Mouse (Mus musculus) monocyte, adult 2 months (primary cell): ENCODE measurements around the gene Sh3pxd2a.

Experiments
- DNase-seq, 2 experiments: peaks; one replicate each; pipeline ENCODE4 v3.0.0; 2022; ENCODE audit warnings: low spot score in 2 of 2, low read depth in 1 of 2

Sh3pxd2a gene

GRCm38 (mm10) chr19:47464304-47465241, at the start of gene Sh3pxd2a:
TSS of gene Sh3pxd2a (minus strand) at chr19:47464401.
- DNase-seq, result no peak

DNA sequence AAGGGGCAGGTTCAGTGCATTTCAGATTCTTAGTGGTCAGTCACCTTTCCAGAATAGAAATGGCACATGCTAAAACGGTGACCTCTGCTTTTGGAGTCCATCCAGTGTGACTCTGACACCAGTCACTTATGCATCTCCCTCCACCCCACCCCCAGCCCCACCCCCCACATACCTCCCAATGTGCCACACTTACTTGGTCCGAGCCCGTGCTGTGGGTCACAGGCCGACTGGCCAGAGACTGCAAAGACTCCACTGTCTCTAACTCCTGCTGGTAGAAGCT, 49.4 kb upstream of the Sh3pxd2a start:
- no peak for DNase-seq

GRCm38 (mm10) chr19:47512794-47513617, 48.8 kb upstream of the Sh3pxd2a start:
- DNase-seq, result no peak

DNA sequence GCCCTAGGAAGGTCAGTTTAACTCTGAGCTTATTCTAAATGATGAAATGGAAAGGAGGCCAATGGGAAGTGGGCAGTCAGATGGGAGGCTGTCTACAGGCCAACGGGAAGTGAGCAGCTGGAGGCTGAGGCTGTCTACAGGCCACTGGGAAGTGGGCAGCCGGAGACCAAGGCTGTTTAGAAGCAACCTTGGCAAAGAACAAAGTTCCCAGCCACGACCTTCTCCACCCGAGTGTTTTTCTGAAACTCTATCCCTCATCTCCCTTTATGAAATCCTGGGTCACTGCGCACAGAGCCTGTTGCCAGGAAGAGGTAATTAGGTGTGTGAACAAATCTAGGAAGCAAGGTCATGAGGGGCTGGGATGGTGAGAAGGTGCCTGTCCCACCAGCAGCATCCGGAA, 47.8 kb upstream of the Sh3pxd2a start:
- peak in 1 of 2 experiments; percentile 37 for DNase-seq

- DNase-seq, result no peak
Measured at GRCm38 (mm10) chr19:47511294-47511675, 47.1 kb upstream of the Sh3pxd2a start.

DNA sequence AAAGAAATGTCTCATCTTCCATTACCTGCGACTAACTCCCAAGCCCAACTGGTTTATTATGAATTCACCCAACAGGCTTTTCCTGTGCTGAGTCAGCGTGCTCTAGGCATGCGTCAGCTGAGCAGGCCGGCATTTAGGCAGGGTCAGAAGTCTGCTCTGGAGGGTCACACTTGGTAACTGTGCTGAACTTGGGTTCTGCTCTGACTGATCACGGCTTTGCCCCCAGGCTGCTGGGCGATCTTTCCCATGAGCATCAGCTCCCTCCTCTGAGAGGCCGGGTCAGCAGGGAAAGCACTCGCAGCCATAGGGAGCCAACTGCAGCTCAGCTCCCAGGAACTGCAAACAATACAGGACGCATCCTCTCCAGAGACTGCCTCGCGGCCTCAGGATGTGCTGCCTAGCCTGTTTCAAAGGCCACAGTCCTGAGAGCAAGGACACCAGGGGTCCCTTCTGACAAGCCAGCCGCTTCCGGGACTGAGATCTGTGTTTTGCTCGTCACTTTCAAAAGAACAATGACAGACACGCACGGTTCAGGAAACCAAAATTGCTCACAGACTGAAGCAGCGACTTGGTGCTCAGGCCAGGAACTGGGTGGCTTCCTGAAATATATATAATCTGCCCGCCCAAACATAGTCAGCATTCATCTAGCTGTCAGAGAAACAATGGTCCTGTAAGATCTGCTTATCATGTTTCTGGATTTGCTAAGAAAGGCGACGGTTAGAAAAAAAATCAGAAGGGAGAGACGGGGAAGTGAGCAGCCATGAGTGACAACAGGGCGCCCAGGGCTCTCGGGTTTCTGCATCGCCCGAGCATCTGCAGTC, 46.5 kb upstream of the Sh3pxd2a start:
- no peak for DNase-seq

GRCm38 (mm10) chr19:47510135-47510472, 45.9 kb upstream of the Sh3pxd2a start:
- no peak for DNase-seq

DNA sequence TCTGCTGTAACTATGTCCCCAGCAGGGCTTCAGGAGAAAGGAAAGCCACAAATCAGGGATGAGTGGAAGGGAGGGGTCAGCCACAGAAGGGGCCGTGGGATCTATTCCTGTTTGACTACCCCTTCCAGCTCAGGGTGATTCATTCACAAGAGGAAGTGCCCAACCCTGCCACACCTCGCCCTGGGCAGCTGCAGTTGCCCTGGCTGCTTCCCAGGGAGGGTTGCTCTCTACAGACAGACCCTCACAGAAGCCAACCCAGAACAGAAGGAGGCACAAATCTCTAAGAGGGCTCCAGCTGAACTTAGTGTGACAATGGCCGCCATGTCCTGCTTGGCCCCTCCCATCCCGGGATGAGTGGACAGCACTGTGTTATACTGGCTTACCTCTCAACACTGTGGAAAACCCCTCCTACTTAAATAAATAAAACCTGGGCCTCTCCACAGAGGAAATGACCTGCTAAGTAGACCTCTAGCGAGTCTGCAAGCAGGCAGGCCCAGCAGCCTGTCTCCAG, 44.6 kb upstream of the Sh3pxd2a start:
- DNase-seq, result peak; percentile 61 to 84

DNA sequence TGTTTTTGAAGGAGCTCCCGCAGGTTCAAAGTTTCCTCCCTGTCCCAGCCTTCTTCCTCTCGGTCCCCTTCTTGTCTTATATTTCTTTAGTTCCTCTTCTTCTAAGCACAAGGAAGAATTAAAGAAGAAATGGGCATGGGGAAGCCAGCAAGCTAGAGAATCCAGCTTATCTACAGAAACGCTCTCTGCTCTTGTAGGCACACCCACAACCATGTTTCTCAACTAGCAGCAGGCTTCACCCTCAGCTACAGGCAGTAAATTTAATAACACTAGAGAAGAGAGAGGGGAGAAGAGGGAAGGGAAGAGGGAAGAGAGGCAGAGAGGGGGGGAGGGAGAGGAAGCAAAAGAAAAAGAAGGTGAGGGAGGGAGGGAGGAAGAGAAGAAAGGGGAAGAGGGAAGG, 44.0 kb upstream of the Sh3pxd2a start:
- DNase-seq, result no peak

DNA sequence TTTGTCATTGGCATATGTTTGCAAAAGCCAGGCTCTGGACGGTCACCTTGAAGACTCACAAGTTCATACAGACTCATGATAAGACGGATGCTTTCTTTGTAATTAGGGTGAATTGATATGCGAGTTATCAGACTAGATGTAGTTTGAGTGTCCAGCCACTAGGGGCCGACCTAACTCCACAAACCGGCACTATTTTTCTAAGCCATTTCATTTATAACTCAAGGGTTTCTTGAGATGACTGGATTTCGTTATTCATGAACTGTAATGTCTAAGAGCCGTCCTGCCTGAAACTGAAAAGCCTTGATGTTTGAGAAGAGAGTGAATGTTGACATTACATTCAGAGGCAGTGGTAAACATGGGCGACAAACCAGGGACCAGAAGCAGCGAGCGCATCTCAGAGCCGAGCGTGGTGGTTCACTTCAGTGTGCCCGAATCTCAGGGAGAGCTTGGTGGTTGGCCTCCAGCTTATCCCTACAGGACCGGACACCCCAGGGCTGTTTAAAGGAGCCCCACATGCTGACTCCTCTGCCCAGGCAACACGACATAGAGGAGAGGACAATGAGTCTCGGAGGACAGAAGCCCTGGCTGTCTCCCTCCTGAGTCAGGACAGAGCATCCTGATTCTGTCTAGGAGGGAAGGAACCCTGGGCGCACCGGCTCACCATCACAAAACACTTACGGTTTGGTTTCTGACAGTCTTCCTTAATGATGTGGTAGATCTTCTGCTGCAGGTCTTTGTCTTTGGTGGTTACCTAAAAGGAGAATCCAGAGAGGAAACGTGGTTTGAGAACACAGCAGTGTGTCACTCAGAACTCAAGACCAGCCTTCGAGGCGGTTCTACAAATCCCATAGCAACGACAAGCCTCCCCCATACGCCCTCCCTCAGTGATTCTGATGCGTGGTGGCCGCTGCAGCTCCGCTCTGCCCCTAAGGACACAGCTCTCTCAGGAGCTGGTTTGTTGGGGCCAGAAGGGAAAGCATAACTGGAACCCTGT, 43.2 kb upstream of the Sh3pxd2a start:
- peak in 1 of 2 experiments; percentile 59 for DNase-seq

- DNase-seq, result no peak
Measured at GRCm38 (mm10) chr19:47503625-47504024, 39.4 kb upstream of the Sh3pxd2a start.

- no peak for DNase-seq
Measured at GRCm38 (mm10) chr19:47502563-47502962, 38.4 kb upstream of the Sh3pxd2a start.

GRCm38 (mm10) chr19:47500389-47501011, 36.3 kb upstream of the Sh3pxd2a start:
- no peak for DNase-seq

- DNase-seq, result no peak
Measured at GRCm38 (mm10) chr19:47499841-47500240, 35.6 kb upstream of the Sh3pxd2a start.

- DNase-seq, result no peak
Measured at GRCm38 (mm10) chr19:47498942-47499341, 34.7 kb upstream of the Sh3pxd2a start.

DNA sequence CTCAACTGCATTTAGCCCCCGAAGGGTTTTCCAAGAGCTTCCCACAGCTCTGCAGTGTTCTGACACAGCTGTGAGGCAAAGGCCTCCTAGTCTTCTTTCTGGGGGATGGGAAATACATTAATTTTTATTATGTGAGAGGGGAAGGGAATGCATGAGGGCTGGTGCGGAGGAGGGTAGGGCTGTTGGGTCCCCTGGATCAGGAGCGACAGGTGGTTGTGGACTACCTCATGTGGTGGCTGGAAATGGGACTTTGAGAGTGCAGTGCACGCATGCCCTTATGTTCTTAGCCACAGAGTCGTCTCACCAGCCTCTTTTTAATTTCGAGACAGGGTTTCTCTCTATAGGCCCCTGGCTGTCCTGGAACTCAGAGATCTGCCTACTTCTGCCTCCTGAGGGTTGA, 33.5 kb upstream of the Sh3pxd2a start:
- no peak for DNase-seq

GRCm38 (mm10) chr19:47497313-47497712, 33.1 kb upstream of the Sh3pxd2a start:
- DNase-seq, result no peak

GRCm38 (mm10) chr19:47493017-47493997, 29.1 kb upstream of the Sh3pxd2a start:
- no peak for DNase-seq
